Mouse (Mus musculus) ES-E14 (cell line): Measurements from ENCODE around the gene Slc1a5. TPM values are rescaled to one million over a fixed set of nuclear protein-coding genes. Genes with fewer than 3 reads are reported as not detected.
A peak's percentile ranks its signal among the peaks of the same experiment; 100 is the strongest.

Source experiments
- DNase-seq: peaks from one replicate; pipeline ENCODE4 v3.0.0-alpha.2; 2013; ENCODE audit warnings: low read depth, low spot score
- H3K27ac ChIP-seq: 2 replicates; pipeline ENCODE4 v1.5.1; 2012; ENCODE audit warnings: low read depth, mild to moderate bottlenecking, low read length, moderate library complexity, mixed read lengths; ENCODE audit not compliant: poor library complexity, insufficient read depth, severe bottlenecking
- H3K36me3 ChIP-seq: 2 replicates; pipeline ENCODE4 v1.6.1; 2012; ENCODE audit warnings: mild to moderate bottlenecking, low read length, moderate library complexity, mixed read lengths; ENCODE audit not compliant: control insufficient read depth, poor library complexity, insufficient read depth, severe bottlenecking
- H3K4me1 ChIP-seq, 2 experiments: fragments of 150-350 bp in 1 of 2; sonication (generic) in 1 of 2; 2 replicates each; pipeline ENCODE4 v1.6.1; 2012; ENCODE audit warnings: low read length in 2 of 2, mild to moderate bottlenecking in 1 of 2, mixed read lengths in 1 of 2; ENCODE audit not compliant: control insufficient read depth in 2 of 2, insufficient read depth in 2 of 2, poor library complexity in 1 of 2
- H3K4me3 ChIP-seq, 2 experiments: fragments of 150-350 bp in 1 of 2; sonication (generic) in 1 of 2; 2 replicates each; pipeline ENCODE4 v1.5.1; 2012; ENCODE audit warnings: low read length in 2 of 2, low read depth in 1 of 2, mild to moderate bottlenecking in 1 of 2, mixed read lengths in 1 of 2; ENCODE audit not compliant: insufficient read depth in 1 of 2, poor library complexity in 1 of 2, severe bottlenecking in 1 of 2
- H3K9ac ChIP-seq: 2 replicates; pipeline ENCODE4 v1.6.1; 2012; ENCODE audit warnings: low read depth, mild to moderate bottlenecking, low read length, mixed read lengths; ENCODE audit not compliant: poor library complexity, insufficient read depth, severe bottlenecking
- H3K9me3 ChIP-seq: fragments of 150-350 bp; sonication (generic); 2 replicates; pipeline ENCODE4 v1.6.1; 2012; ENCODE audit warnings: low read depth, mild to moderate bottlenecking, low read length; ENCODE audit not compliant: control insufficient read depth, insufficient read depth
- CHD2 ChIP-seq: IDR thresholded peaks from 2 replicates; pipeline ENCODE4 v1.6.1; 2014; ENCODE audit warnings: mild to moderate bottlenecking, low read depth, low read length, inconsistent platforms
- HCFC1 ChIP-seq: IDR thresholded peaks from 2 replicates; pipeline ENCODE4 v1.6.1; 2012; ENCODE audit warnings: low read length, inconsistent platforms, borderline replicate concordance; ENCODE audit not compliant: insufficient read depth
- MAFK ChIP-seq: IDR thresholded peaks from 2 replicates; pipeline ENCODE4 v1.6.1; 2014; ENCODE audit warnings: mild to moderate bottlenecking, low read depth, low read length, inconsistent platforms; ENCODE audit not compliant: insufficient read depth
- ZC3H11A ChIP-seq: IDR thresholded peaks from 2 replicates; pipeline ENCODE4 v1.6.1; 2012; ENCODE audit warnings: low read depth, mild to moderate bottlenecking, inconsistent platforms, low read length, borderline replicate concordance
- ZNF384 ChIP-seq: IDR thresholded peaks from 2 replicates; pipeline ENCODE4 v1.6.1; 2012; ENCODE audit warnings: low read depth, low read length, inconsistent platforms
- in situ Hi-C, 2 experiments: fragments of 600-800 bp; cut with MboI; formaldehyde crosslinking; loops; one replicate each; pipeline ENCODE4 v1.15.1; 2025; ENCODE audit warnings: low sequenced_read_pairs in 2 of 2, inconsistent platforms in 1 of 2; ENCODE audit not compliant: unreplicated experiment in 2 of 2
- total RNA-seq: library from RNA; depleted of rRNA; stranded (reverse); fragments of 300-350 nt; gene quantifications from 2 replicates; pipeline ENCODE4 v1.2.3, GENCODE M21; 2012; rRNA removed

The Slc1a5 gene
- 72.0 and 156 TPM in 2 replicates for total RNA-seq

DNA sequence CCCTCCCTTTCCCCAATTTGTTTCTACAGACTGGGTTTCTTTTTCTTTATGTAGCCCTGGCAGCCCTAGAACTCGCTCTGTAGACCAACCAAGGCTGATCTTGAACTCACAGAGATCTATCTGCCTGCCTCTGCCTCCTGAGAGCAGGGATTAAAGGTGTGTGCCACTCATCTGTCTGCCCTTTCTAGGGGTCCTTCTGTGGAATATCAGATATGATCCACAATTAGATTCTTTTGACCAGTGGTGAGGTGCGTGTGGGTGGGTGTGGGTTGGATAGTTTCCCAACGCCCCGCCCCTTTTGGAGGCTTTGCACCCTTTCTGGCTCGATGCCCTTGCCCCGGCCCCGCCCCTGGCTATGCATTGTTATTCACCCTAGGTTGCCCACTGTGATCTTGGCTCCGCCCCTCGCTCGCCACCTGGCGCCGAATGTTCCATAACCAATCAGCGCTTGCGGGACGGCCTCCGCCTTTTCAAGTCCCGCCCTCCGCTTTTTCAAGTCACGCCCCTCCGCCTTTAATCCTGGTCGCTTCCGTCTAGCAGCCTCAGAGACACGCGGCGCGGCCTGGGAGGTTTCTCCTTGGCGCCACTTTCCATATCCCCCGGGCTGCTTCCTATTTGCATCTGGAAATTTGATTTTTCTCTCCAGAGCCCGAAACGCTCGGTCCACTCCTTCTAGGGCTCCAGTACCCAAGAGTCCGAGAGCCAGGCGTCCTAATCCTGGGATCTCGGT, at the start of gene Slc1a5:
Slc1a5 (plus strand) TSS at position 516 of the 730 bp plus-strand sequence.
- Histone ChIP-seq H3K9ac (peak within 1 kb of the TSS; percentile 86), H3K36me3 (peaks cover 18% of the 10 kb centered on the region), H3K4me3 (peak within 1 kb of the TSS; percentile 90 to 97), H3K9me3 (no peaks in the 10 kb centered on the region), H3K4me1 (peaks cover 2 to 13% of the 10 kb centered on the region in 2 experiments; a peak in 3 of 4 replicates), H3K27ac (peak within 1 kb of the TSS; percentile 57; the same call in 1 of the 2 replicates)
- TF ChIP-seq CHD2 (no peak), ZNF384 (no peak), ZC3H11A (no peak), MAFK (no peak), HCFC1 (no peak)
- in situ Hi-C loops, result no loop called here
- DNase-seq, result peak; percentile 99

DNA sequence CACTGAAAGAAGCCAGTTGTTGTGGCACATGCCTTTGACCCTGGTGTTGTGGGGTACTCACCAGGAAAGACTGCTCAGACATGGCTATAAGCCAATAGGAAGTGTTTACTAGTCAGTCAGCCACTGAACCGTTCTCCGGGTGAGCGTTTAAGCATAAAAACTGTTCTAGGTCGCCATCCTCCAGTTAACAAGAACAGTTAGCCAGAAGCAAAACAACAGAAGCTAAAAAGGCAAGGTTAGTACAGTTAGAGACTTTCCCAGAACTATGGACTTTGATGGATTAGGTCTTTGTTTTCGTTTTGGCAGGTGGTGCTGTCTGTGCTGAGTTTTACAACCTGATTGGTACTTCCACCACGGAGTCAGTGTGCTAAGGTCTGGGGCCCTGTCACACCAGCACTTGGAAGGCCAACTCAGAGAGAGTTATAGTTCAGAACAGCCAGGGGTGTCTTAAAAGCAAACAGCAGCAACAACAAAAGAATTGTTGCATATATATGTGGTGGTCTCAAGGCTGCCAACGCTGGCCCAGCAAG, 49.2 kb upstream of the Slc1a5 start:
- TF ChIP-seq MAFK (no peak), ZNF384 (no peak), CHD2 (no peak), ZC3H11A (no peak), HCFC1 (no peak)
- no peaks in the 10 kb centered on the region for H3K36me3 ChIP-seq
- H3K4me3 ChIP-seq, result no peak overlapping the region
- no peak overlapping the region; the same call in 1 of the 2 replicates for H3K27ac ChIP-seq
- in situ Hi-C loops, result no loop called here
- peaks cover 2 to 13% of the 10 kb centered on the region in 2 experiments; a peak in 3 of 4 replicates for H3K4me1 ChIP-seq
- H3K9ac ChIP-seq, result no peak overlapping the region
- no peaks in the 10 kb centered on the region for H3K9me3 ChIP-seq
- no peak for DNase-seq

DNA sequence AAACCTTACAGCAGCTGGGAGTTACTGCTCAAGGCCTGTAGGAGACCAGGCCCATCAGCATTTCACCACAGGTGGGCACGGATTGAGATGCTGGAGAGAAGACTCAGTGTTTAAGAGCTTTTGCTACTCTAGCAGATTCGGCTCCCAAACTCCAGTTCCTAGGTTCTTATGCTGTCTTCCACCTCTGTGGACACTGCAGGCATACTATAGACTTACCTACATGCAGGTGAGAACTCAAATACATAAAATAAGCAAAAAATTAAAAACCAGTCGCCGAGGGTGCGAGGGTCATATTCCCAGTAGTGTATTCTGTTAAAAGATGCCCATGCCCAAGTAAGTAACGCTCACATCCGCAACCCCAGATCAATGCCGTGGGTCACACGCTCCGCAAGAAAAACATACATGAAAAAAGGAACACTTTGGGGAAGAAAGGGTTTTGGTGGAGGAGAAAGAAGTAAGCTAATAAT, 43.5 kb upstream of the Slc1a5 start:
- no peak for DNase-seq
- H3K27ac ChIP-seq, result no peak overlapping the region

DNA sequence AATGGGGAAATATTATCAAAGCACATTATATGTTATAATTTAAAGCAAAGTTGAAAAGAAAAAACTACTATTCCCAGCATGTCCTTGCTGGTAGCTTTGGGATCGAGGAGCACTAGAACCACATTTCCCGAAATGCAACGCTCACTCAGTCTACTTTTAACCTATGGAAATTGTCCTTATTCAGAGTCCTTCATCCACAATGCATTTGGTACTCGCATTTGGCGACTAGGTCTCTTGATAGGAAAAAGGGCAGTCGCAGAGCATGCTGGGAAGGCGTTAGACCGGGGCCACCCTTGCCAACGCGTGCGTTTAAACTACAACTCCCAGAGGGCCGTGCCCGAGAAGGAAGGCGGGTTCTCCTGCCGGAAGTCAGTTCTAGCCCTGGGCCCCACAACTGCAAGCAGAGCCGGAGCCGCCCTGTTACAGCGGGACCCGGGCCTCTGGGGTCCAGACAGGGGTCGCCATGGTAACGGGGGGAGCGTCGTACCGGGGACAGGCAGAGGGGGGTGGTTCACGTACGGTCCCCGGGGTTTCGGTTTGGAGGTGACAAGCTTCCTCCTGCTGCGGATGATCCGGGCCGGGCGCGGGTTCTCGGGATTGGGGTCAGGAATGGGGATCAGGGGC, 43.0 kb upstream of the Slc1a5 start, which contains the start of gene Ap2s1:
Ap2s1 (plus strand) TSS at position 338 of the 624 bp plus-strand sequence.
- DNase-seq, result peak; percentile 96
- Histone ChIP-seq H3K4me3 (peak within 1 kb of the TSS; percentile 75 to 82), H3K36me3 (peaks cover 2% of the 10 kb centered on the region; the same call in 1 of the 2 replicates), H3K9ac (peak within 1 kb of the TSS; percentile 85), H3K9me3 (no peaks in the 10 kb centered on the region), H3K27ac (no peak within 1 kb of the TSS), H3K4me1 (peaks cover 0 to 7% of the 10 kb centered on the region in 2 experiments; a peak in 2 of 4 replicates)
- in situ Hi-C loops, result no loop called here
- TF ChIP-seq MAFK (no peak), HCFC1 (peak; percentile 98), CHD2 (peak; percentile 86)

More for the DNA sequence above, 43.5 kb upstream of the Slc1a5 start:
- in situ Hi-C loops, result no loop called here
- H3K9me3 ChIP-seq, result no peaks in the 10 kb centered on the region
- H3K4me3 ChIP-seq, result peak overlapping the region; percentile 22 to 75; a peak in 3 of 4 replicates
- H3K36me3 ChIP-seq, result no peaks in the 10 kb centered on the region
- peaks cover 0 to 7% of the 10 kb centered on the region in 2 experiments; a peak in 2 of 4 replicates for H3K4me1 ChIP-seq
- peak overlapping the region; percentile 30; the same call in 1 of the 2 replicates for H3K9ac ChIP-seq
- no peak for TF ChIP-seq ZNF384
- no peak for TF ChIP-seq MAFK
- no peak for TF ChIP-seq CHD2
- no peak for TF ChIP-seq HCFC1
- TF ChIP-seq ZC3H11A, result no peak
